Mouse (Mus musculus) stomach, postnatal 0 days (tissue): Measurements from ENCODE around the gene Mup7.
"Not testable (repeated sequence)": the region's sequence is repeated elsewhere in the genome, so short reads cannot be mapped to it uniquely, and the experiment has no call there.

Source experiments
- CTCF ChIP-seq: IDR thresholded peaks from 2 replicates; pipeline ENCODE4 v1.5.1; 2016; ENCODE audit warnings: antibody characterized with exemption, low read depth, mild to moderate bottlenecking, moderate library complexity
- EP300 ChIP-seq: optimal IDR thresholded peaks from 2 replicates; pipeline ENCODE3; 2016; ENCODE audit warnings: antibody characterized with exemption

DNA sequence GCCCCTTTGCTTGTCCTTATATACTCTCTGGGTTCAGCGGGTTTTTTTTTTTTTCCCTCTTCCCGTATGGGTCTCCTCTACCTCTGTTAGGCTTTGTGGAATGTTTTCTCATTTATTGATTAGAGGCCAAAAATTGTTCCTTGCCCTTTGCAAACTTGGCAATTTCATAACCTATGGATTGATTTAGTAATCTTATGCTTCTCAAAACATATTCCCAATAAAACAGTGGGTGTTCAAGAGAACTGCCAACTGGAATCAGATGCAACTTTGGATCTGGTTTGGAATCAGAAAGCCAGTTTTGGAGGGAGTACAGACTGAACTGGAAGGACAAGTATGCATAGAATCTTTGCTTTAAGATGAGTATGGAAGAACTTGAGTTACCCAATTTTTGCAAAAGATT lies at the start of gene Mup7:
- TF ChIP-seq CTCF, EP300: not testable (repeated sequence)
